Mouse (Mus musculus): ENCODE data around the gene Faap20. TPM values are rescaled to one million over a fixed set of nuclear protein-coding genes. Genes with fewer than 3 reads are reported as not detected.
A peak's percentile ranks its signal among the peaks of the same experiment; 100 is the strongest.

The Faap20 gene
- polyA plus RNA-seq, 1 experiment from 2014 or later = 43.5 TPM

- Histone ChIP-seq H3K9me3 (ENCODE audit: control insufficient read depth, low read length) (no peaks in the 10 kb centered on the region), H3K4me3 (ENCODE audit: low read depth, low read length) (no peak overlapping the region), H3K4me1 (replicated peaks; ENCODE audit: control insufficient read depth, insufficient read depth) (peaks cover 5% of the 10 kb centered on the region; the same call in 1 of the 2 replicates), H3K36me3 (ENCODE audit: control insufficient read depth, insufficient read depth, low read length) (no peaks in the 10 kb centered on the region), H3K4me2 (replicated peaks; ENCODE audit: low read depth) (no peak overlapping the region), H3K9ac (ENCODE audit: low read length) (no peak overlapping the region), H3K27me3 (ENCODE audit: control insufficient read depth, insufficient read depth, low read length) (no peaks in the 10 kb centered on the region), H3K27ac (replicated peaks) (0 out of 2 replicates have a peak overlapping the region, but pooled peaks have one; percentile 2)
- TF ChIP-seq EP300 (optimal IDR thresholded peaks at IDR 0.05) = no peak
- no peak for TF ChIP-seq CTCF (IDR thresholded peaks at IDR 0.05; ENCODE audit: low read depth)
- 29% methylated on average over 6 of the region's 6 CpGs for WGBS
- no peak for ATAC-seq (ENCODE audit: low FRiP score, low TSS enrichment)
- DNase-seq (ENCODE audit: low spot score) = no peak
Measured at GRCm38 (mm10) chr4:155282231-155282630, 32.6 kb downstream of the Faap20 start.

GRCm38 (mm10) chr4:155283001-155283503 is 33.5 kb downstream of the Faap20 start:
- no peak overlapping the region for H3K9ac ChIP-seq (ENCODE audit: low read length)
- TF ChIP-seq CTCF (IDR thresholded peaks at IDR 0.05; ENCODE audit: low read depth) (no peak), EP300 (optimal IDR thresholded peaks at IDR 0.05) (no peak)
- peak; percentile 43; the same call in 1 of the 2 replicates for ATAC-seq (ENCODE audit: low FRiP score, low TSS enrichment)

GRCm38 (mm10) chr4:155283585-155283984 is 34.0 kb downstream of the Faap20 start:
- Histone ChIP-seq H3K27ac (replicated peaks) (peak overlapping the region; percentile 58; the same call in 1 of the 2 replicates), H3K4me2 (replicated peaks; ENCODE audit: low read depth) (peak overlapping the region; percentile 25; the same call in 1 of the 2 replicates), H3K36me3 (ENCODE audit: control insufficient read depth, insufficient read depth, low read length) (no peaks in the 10 kb centered on the region), H3K4me1 (replicated peaks; ENCODE audit: control insufficient read depth, insufficient read depth) (peaks cover 5% of the 10 kb centered on the region; the same call in 1 of the 2 replicates), H3K4me3 (ENCODE audit: low read depth, low read length) (no peak overlapping the region), H3K9me3 (ENCODE audit: control insufficient read depth, low read length) (no peaks in the 10 kb centered on the region), H3K9ac (ENCODE audit: low read length) (peak overlapping the region; percentile 23; the same call in 1 of the 2 replicates), H3K27me3 (ENCODE audit: control insufficient read depth, insufficient read depth, low read length) (no peaks in the 10 kb centered on the region)
- ATAC-seq (ENCODE audit: low FRiP score, low TSS enrichment) = no peak
- DNase-seq (ENCODE audit: low spot score) = no peak
- 62% methylated on average over 9 of the region's 9 CpGs for WGBS
- TF ChIP-seq CTCF (IDR thresholded peaks at IDR 0.05; ENCODE audit: low read depth) = no peak
- TF ChIP-seq EP300 (optimal IDR thresholded peaks at IDR 0.05) = no peak

More at GRCm38 (mm10) chr4:155283001-155283503, 33.5 kb downstream of the Faap20 start:
- H3K27ac ChIP-seq (replicated peaks) = peak overlapping the region; percentile 58; the same call in 1 of the 2 replicates
- 34% methylated on average over 10 of the region's 11 CpGs for WGBS
- H3K4me1 ChIP-seq (replicated peaks; ENCODE audit: control insufficient read depth, insufficient read depth) = peaks cover 5% of the 10 kb centered on the region; the same call in 1 of the 2 replicates
- no peaks in the 10 kb centered on the region for H3K9me3 ChIP-seq (ENCODE audit: control insufficient read depth, low read length)
- no peaks in the 10 kb centered on the region for H3K36me3 ChIP-seq (ENCODE audit: control insufficient read depth, insufficient read depth, low read length)
- no peak overlapping the region for H3K4me3 ChIP-seq (ENCODE audit: low read depth, low read length)
- no peak for DNase-seq (ENCODE audit: low spot score)
- H3K27me3 ChIP-seq (ENCODE audit: control insufficient read depth, insufficient read depth, low read length) = no peaks in the 10 kb centered on the region
- peak overlapping the region; percentile 25 for H3K4me2 ChIP-seq (replicated peaks; ENCODE audit: low read depth)

- Histone ChIP-seq H3K4me1 (replicated peaks; ENCODE audit: control insufficient read depth, insufficient read depth) (peaks cover 5% of the 10 kb centered on the region; the same call in 1 of the 2 replicates), H3K27me3 (ENCODE audit: control insufficient read depth, insufficient read depth, low read length) (no peaks in the 10 kb centered on the region), H3K36me3 (ENCODE audit: control insufficient read depth, insufficient read depth, low read length) (no peaks in the 10 kb centered on the region), H3K4me2 (replicated peaks; ENCODE audit: low read depth) (no peak overlapping the region), H3K4me3 (ENCODE audit: low read depth, low read length) (no peak overlapping the region), H3K27ac (replicated peaks) (no peak overlapping the region), H3K9me3 (ENCODE audit: control insufficient read depth, low read length) (no peaks in the 10 kb centered on the region), H3K9ac (ENCODE audit: low read length) (no peak overlapping the region)
- WGBS = 70% methylated on average over 15 of the region's 15 CpGs
- ATAC-seq (ENCODE audit: low FRiP score, low TSS enrichment) (no peak), DNase-seq (ENCODE audit: low spot score) (no peak)
- TF ChIP-seq EP300 (optimal IDR thresholded peaks at IDR 0.05) (no peak), CTCF (IDR thresholded peaks at IDR 0.05; ENCODE audit: low read depth) (no peak)
Measured at GRCm38 (mm10) chr4:155284521-155285379, 35.1 kb downstream of the Faap20 start.

- Histone ChIP-seq H3K4me1 (replicated peaks; ENCODE audit: control insufficient read depth, insufficient read depth) (peaks cover 5% of the 10 kb centered on the region; the same call in 1 of the 2 replicates), H3K4me2 (replicated peaks; ENCODE audit: low read depth) (no peak overlapping the region), H3K9me3 (ENCODE audit: control insufficient read depth, low read length) (no peaks in the 10 kb centered on the region), H3K36me3 (ENCODE audit: control insufficient read depth, insufficient read depth, low read length) (no peaks in the 10 kb centered on the region), H3K9ac (ENCODE audit: low read length) (no peak overlapping the region), H3K27me3 (ENCODE audit: control insufficient read depth, insufficient read depth, low read length) (no peaks in the 10 kb centered on the region), H3K4me3 (ENCODE audit: low read depth, low read length) (no peak overlapping the region), H3K27ac (replicated peaks) (no peak overlapping the region)
- ATAC-seq (ENCODE audit: low FRiP score, low TSS enrichment) = no peak
- no peak for TF ChIP-seq EP300 (optimal IDR thresholded peaks at IDR 0.05)
- no peak for TF ChIP-seq CTCF (IDR thresholded peaks at IDR 0.05; ENCODE audit: low read depth)
- WGBS = 91% methylated on average over 4 of the region's 4 CpGs
- DNase-seq (ENCODE audit: low spot score) = no peak
Measured at GRCm38 (mm10) chr4:155286090-155286489, 36.5 kb downstream of the Faap20 start.

All from stomach, postnatal 0 days (tissue).